Mouse (Mus musculus) right cerebral cortex, postnatal 10 days (tissue): ENCODE data around the gene Gm42791.

Experiments
- DNase-seq, 2 experiments: peaks; one replicate each; pipeline ENCODE4 v3.0.0; 2021; ENCODE audit warnings: low spot score in 2 of 2

Gm42791 gene

DNA sequence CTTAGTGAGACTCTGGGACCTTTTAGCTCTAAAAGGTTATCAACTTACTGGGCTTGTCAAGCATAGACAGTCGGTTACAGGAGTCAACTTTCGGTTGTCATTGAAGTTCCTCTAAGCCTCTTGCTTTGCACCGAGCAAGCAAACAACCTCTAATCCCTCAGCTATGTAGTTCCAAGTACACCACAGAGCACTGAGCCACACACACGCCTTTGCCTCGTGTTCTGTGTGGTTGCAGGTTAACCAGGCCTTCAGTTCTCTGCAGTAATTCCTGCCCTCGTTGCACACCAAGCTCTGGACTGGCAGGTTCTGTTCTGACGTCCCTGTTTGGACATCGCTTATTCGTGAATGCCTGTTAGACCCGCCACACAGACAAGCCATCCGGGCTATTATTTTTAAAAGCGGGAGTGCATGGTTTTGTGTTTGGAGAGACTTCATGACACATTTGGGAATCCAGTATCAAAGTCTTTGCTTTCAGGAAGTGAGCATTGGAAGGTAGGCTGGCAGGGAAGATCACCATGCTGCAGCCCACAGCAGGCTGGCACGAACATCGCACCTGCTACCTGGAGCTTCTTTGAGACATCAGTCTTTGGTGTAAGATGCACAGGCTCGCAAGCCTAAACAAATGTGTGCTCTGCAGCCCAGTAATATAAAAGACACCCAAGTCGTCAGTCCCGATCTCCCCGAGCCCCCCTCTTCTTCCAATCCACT, 16.3 kb downstream of the Gm42791 start:
- no peak for DNase-seq

DNA sequence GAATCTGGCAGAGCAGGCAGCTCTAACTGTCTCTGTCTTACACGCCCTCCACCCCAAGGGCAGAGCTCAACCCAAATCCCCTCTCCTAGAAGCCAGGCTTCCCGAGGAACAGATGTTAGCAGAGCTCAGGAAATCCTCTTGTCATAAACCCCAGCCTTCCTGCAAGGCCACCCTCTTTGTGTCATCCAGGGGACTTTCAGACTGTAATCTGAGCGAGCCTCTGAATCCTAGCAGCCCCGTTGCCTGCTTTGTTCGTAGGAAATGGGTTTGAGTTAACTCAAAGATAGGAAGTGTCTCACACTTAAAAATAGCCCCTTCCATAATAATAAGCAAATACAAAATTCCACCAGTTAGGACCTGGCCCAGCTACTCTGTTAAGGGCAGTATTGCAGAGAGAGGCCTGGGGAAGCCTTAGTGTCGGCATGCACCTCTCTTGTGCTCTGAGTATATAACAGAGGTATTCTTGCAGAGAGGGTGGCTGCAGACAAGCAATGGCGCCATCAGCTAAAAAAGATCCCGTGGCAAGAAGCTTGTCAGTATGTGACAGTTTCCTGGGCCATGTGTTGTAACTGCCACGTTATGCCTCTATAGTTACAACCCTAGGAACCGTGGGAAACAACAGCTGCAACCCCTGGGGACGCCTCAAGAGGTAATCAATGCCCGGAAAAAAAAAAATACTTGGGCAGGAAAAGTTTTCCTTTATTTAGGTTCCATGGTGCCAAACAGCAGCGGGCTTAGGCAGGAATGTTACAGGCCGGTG, 17.1 kb downstream of the Gm42791 start:
- no peak for DNase-seq

DNA sequence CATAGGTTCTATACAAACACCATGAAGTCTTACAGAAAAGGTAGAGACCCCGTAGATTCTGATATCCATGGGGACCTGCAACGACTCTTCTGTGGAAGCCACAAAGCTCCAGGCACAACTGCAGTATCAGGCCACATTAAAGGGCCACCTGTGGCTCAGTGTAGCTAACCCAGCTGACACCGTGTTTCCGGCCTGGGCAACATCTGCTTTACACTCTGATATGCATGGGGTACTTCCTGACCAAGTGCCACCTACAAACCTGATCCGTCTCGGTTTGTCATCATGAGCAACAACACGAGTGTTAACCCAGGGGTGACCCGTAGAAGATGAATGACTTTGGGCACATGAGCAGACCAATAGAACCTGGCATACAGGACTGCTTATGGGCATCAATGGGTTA, 18.1 kb downstream of the Gm42791 start:
- no peak for DNase-seq

GRCm38 (mm10) chr5:148975035-148975434, 19.9 kb downstream of the Gm42791 start:
- no peak for DNase-seq

GRCm38 (mm10) chr5:148973019-148973668, 21.8 kb downstream of the Gm42791 start:
- DNase-seq: peak in 1 of 2 experiments; percentile 36

- DNase-seq: no peak
These were observed 22.8 kb downstream of the Gm42791 start for GRCm38 (mm10) chr5:148972167-148972566.

DNA sequence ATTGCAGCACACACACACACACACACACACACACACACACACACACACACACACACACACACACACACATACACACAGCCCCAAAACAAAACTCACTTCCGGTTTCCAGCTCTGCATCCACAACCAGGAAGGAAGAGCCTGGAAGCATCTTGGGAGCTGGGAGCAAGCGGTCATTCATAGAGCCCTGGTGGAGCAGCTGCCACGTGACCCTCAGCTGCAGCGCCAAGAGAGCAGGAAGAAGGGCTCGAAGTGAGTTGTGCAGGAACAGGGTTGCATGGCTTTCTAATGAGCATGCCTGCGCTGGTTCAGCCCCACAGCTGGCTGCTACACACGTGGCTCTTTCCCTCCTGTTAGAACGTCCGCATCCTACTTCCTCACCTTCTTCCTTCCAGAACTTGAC, 25.3 kb downstream of the Gm42791 start:
- peak in 1 of 2 experiments; percentile 43 for DNase-seq

- DNase-seq: no peak
These were observed 25.9 kb downstream of the Gm42791 start for GRCm38 (mm10) chr5:148968958-148969576.

DNA sequence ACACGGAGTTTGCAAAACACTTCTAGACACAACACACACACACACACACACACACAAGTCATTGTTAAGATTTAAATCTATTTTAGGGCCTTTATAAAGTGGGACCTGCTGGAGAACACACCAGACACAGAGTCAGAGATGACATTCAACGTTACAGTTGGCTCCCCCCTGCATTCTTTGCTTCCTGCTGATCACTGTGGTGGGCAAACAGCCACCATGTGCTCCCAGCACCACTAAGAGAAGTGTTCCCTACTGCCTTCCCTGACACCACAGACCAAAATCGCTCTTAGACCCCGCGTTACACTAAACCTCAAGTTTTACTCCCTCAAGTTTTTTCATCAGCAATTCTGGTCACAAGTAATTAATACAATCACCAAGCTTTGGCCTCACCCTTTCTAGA, 26.8 kb downstream of the Gm42791 start:
- DNase-seq: no peak

DNA sequence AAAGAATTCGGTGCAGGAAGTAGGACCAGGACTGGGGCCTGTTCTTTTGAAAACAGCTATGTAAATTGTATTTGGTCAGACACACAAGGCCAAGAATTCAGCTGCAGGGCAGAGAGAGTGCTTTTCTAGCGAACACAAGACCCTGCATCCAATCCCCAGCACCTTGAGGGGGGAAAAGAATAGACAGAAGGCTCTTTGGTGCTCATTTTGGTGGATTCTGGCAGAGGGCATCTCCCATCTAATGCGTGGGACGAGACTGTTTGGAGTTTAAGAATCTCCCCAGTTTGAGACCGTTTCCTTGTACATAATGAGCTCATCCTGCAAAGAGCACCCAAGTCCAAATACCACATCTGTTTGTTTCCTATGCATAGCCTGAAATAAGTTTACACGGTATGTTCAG, 28.6 kb downstream of the Gm42791 start:
- no peak for DNase-seq

DNA sequence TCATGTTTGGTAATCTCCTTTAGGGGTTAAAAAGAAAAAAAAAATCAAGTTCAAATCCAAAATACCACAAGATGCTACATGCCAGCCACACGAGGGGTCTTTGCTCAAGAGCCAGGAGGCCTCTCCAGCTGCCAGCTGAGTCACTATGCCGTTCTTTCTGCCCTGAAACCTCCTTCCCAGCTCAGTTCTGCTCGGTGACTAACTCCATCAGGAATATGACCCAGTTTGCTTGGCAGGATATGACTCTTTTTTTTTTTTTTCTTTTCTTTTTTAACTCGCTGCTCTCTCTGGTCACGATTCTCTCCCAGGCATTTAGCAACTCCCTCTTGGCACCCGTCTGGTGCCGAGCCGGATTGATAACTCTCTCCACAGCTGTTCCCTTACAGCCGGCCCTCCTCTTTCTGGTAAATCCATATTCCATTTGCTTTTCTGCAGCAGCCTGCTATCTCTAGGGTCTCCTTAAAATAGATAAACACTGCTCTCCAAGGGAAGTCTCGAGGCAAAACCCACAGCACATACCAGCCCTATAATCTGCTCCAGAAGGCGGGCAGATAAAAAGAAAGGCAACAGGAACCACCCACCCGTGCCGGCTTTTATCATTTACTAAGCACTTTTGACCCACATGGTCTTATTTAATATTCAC, 29.1 kb downstream of the Gm42791 start:
- peak; percentile 80 to 91 for DNase-seq

DNA sequence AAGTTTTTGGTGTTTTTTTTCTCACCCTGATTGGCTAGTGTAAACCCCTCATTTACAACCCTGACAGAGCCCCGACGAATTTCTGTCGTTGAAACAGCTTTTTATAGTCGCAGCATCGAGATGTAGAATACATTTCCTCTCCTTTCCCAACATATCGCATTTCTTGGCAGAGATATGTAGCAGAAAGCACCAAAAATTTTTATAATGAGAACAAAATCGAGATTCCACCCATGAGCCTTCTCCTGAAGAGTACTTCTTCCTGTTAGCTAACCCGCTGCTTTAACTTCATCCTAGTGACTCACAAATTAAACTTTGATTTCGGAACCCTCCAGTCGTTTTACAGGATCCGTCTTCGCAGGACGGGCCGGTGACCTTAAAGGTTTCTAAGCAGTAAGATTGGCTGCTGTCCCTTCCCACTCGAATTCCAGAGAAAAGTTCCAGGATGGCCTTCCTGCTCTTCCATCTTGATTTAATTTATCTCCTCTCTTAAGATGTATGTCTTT, 29.8 kb downstream of the Gm42791 start:
- peak in 1 of 2 experiments; percentile 78 for DNase-seq

DNA sequence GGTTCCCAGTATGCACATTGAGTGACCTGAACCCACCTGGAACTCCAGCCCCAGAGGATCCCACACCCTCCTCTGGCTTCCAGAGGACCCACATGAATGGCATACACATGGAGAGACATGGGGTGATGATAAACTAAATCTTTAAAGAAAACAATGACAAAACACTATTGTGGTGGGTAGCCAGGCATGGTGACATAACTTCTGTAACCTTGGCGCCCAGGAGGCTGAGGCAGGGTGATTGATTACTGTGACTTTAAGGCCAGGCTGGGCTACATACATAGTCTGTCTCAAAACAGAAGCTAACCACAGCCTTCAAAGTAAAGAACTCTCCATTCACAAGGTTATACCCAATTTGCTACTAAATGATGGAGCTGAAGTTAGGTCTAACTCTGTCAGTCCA, 30.7 kb downstream of the Gm42791 start:
- DNase-seq: no peak

DNA sequence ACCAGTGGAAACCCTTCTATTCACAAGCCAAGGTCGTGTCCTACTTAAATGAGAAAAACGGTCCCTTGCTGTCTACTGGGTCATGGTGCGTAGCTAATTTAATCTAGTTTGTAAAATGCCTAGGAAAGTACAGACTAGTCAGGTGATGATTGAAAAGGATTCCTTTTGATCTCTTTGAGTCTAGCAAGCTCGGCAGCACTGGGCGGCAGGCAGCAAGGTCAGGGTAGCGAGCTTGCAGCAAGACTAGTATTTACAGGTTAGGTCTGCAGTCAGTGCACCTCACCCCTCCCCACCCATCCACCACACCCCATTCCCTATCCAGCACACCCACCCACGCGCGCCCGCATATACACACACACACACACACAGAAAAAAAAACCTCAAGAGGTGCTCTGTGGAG, 34.7 kb downstream of the Gm42791 start:
- DNase-seq: no peak

GRCm38 (mm10) chr5:148959068-148959990, 35.6 kb downstream of the Gm42791 start:
- peak; percentile 68 to 80 for DNase-seq

DNA sequence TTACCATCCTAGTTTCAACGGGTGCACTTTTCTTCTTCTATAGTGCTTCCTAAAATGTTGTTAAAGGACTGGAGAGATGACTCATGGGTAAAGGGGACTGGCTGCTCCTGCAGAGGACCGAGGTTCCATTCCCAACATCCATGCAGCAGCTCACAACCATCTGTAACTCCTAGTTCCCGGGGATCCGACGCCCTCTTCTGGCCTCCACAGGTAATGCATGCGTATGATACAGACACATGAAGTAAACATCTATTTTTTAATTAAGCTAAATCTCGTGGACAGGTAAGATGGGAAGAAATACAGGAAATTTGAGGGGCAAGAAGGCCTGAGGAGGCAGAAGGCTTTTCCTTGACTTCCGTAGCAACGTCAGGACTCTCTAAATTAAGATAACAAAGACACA, 36.6 kb downstream of the Gm42791 start:
- DNase-seq: no peak

DNA sequence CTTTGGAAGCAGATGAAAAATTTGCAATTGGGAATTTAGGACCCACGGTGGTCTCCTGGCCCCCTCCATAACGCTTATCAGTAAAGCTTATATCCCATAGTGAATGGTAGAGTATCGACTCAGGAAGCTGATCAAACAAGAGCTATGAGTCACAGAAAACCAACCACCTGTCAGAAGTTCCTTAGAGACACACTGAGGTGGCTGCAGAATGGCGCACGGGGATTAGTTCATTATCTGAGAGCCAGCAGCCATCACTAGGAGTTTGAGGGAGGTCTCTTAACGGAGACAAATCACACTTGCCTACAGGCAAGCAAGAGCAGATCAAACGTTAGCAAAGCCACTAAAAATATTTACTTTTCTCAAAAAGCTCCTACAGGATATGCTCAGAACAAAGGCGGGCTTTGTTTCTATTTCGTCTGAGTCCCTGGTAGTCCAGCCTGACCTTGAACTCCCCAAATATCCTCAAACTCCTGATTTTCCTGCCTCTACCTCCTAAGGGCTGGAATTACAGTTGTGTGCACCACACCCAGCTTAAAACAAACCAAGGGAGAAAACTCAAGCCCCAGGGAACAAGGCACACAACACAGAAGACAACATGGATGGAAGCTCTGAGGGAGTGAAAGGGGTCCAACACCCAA, 37.9 kb downstream of the Gm42791 start:
- DNase-seq: no peak

- no peak for DNase-seq
These were observed 38.9 kb downstream of the Gm42791 start for GRCm38 (mm10) chr5:148956091-148956490.

DNA sequence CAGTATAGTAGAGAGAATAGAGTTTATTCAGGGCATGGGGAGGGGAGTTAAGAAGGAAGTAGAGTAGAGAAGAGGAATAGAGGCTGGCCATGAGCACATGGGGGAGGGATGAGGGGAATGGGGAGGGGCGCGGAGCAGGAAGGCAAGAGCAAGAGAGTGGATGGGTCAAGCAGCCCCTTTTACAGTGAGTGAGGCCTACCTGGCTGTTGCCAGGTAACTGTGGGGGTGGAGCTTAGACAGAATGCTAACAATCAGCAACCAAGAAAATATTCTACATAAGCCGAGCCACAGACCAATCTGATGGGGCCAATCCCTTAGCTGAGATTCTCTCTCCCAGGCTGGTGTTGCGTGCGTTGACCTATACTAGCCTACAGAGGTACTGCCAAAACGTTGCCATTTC, 39.4 kb downstream of the Gm42791 start:
- no peak for DNase-seq
